Mouse (Mus musculus) kidney, adult 2 months (tissue): ENCODE measurements at regions not wholly inside any gene's neighbourhood (a gene's known extent, or its start where the extent isn't known, plus 50 kb on each side); places are given as distances from the start of the nearest gene placed in this dataset.

Experiments used
- CTCF ChIP-seq: fragments of 200-500 bp; conservative IDR thresholded peaks from 2 replicates; pipeline ENCODE4 v1.5.1; 2011; ENCODE audit warnings: low read depth, mild to moderate bottlenecking, control low read depth, low read length, moderate library complexity, mixed read lengths; ENCODE audit not compliant: insufficient read depth, insufficient read length
- POLR2A ChIP-seq: fragments of 200-500 bp; IDR thresholded peaks from one replicate; pipeline ENCODE4 v1.6.1; 2011; ENCODE audit warnings: low read depth, low read length, control low read depth

GRCm38 (mm10) chr5:54237226-54237625 lies 238.9 kb downstream of the Stim2 start:
- no peak for TF ChIP-seq CTCF
- TF ChIP-seq POLR2A: no peak
